Mouse (Mus musculus) kidney, postnatal 0 days (tissue): ENCODE measurements around the gene Sowahc. TPM values are rescaled to one million over a fixed set of nuclear protein-coding genes. Genes with fewer than 3 reads are reported as not detected.

ENCODE experiments used
- ATAC-seq: fragments of 200-750 bp; cut with Nextera tagmentation; replicated peaks from 2 replicates; pipeline ENCODE4 v1.8.0; 2017; ENCODE audit warnings: low read depth, moderate number of reproducible peaks, moderate TSS enrichment, moderate library complexity; ENCODE audit not compliant: low FRiP score
- DNase-seq: peaks from one replicate; pipeline ENCODE4 v3.0.0-alpha.2; 2016; ENCODE audit warnings: low spot score
- H3K27ac ChIP-seq: fragments of 300-500 bp; sonication (generic); 2 replicates; pipeline ENCODE4 v1.5.1; 2014; ENCODE audit warnings: mild to moderate bottlenecking
- H3K27me3 ChIP-seq: fragments of 300-500 bp; sonication (generic); 2 replicates; pipeline ENCODE4 v1.6.1; 2014; ENCODE audit warnings: low read length, mixed read lengths; ENCODE audit not compliant: insufficient read depth
- H3K36me3 ChIP-seq: fragments of 300-500 bp; sonication (generic); 2 replicates; pipeline ENCODE4 v1.6.1; 2014; ENCODE audit warnings: low read length, mixed read lengths; ENCODE audit not compliant: insufficient read depth
- H3K4me1 ChIP-seq: fragments of 300-500 bp; sonication (generic); replicated peaks from 2 replicates; pipeline ENCODE4 v1.6.1; 2014; ENCODE audit warnings: antibody characterized with exemption, low read length, mixed read lengths; ENCODE audit not compliant: insufficient read depth
- H3K4me2 ChIP-seq: fragments of 300-500 bp; sonication (generic); 2 replicates; pipeline ENCODE4 v1.6.1; 2014; ENCODE audit warnings: mild to moderate bottlenecking, low read length, moderate library complexity, mixed read lengths
- H3K4me3 ChIP-seq: fragments of 300-500 bp; sonication (generic); replicated peaks from 2 replicates; pipeline ENCODE4 v1.5.1; 2014; ENCODE audit warnings: low read depth, low read length
- H3K9ac ChIP-seq: fragments of 300-500 bp; sonication (generic); 2 replicates; pipeline ENCODE4 v1.6.1; 2014; ENCODE audit warnings: low read depth, low read length
- H3K9me3 ChIP-seq: fragments of 300-500 bp; sonication (generic); replicated peaks from 2 replicates; pipeline ENCODE4 v1.6.1; 2016; ENCODE audit warnings: low read length, inconsistent platforms, mixed read lengths
- CTCF ChIP-seq: IDR thresholded peaks from 2 replicates; pipeline ENCODE4 v1.5.1; 2016; ENCODE audit warnings: antibody characterized with exemption, low read depth, mild to moderate bottlenecking, moderate library complexity
- WGBS: fragments of 180-500 bp; shearing (Covaris S2); extraction: QIAGEN DNeasy Blood & Tissue Kit; methylation state at CpG from one replicate; pipeline ENCODE4 v1.1.7; 2014; 5-methylcytosine and 5-hydroxymethylcytosine counted together
- polyA plus RNA-seq: library from polyadenylated mRNA; unstranded; fragments of >200 nt; fragmentation: Nextera tagmentation; extraction: Ambion mirVana; gene quantifications from 2 replicates; pipeline ENCODE4 v1.2.1, GENCODE M21; 2015

Sowahc gene
- polyA plus RNA-seq, 1 experiment from 2014 or later, result 7.6 TPM

DNA sequence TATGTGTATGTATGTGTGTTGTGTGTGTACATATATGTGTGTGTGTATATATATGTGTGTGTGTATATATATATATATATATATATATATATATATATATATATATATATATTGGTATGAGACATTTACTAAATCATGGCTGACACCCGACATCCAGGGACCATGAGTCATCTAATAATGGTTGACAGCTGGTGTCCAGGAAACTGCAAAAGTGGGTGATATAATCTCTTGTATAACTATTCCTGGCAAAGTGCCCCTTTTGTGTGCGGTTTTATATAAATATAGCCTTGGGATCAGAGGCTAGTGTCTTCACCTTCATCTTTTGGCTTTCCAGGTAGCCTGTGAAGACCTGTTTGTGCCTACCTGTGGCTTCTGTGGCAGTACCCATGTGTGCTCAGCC is 28.9 kb downstream of the Sowahc start:
- WGBS, result 77% methylated on average over 2 of the region's 2 CpGs
- no peaks in the 10 kb centered on the region for H3K36me3 ChIP-seq

GRCm38 (mm10) chr10:59251980-59252379 is 30.2 kb downstream of the Sowahc start:
- ATAC-seq, result no peak
- TF ChIP-seq CTCF, result no peak
- H3K4me1 ChIP-seq, result no peaks in the 10 kb centered on the region
- no peaks in the 10 kb centered on the region for H3K9me3 ChIP-seq
- H3K36me3 ChIP-seq, result no peaks in the 10 kb centered on the region
- H3K4me3 ChIP-seq, result no peak overlapping the region
- no peak overlapping the region for H3K4me2 ChIP-seq
- no peaks in the 10 kb centered on the region for H3K27me3 ChIP-seq
- no peak overlapping the region for H3K9ac ChIP-seq
- no peak for DNase-seq
- 71% methylated on average over 2 of the region's 2 CpGs for WGBS
- H3K27ac ChIP-seq, result no peak overlapping the region

More for the DNA sequence above, 28.9 kb downstream of the Sowahc start:
- DNase-seq (no peak), ATAC-seq (no peak)
- Histone ChIP-seq H3K4me3 (no peak overlapping the region), H3K9me3 (no peaks in the 10 kb centered on the region), H3K9ac (no peak overlapping the region), H3K4me1 (no peaks in the 10 kb centered on the region), H3K27me3 (no peaks in the 10 kb centered on the region), H3K4me2 (no peak overlapping the region), H3K27ac (no peak overlapping the region)
- no peak for TF ChIP-seq CTCF

DNA sequence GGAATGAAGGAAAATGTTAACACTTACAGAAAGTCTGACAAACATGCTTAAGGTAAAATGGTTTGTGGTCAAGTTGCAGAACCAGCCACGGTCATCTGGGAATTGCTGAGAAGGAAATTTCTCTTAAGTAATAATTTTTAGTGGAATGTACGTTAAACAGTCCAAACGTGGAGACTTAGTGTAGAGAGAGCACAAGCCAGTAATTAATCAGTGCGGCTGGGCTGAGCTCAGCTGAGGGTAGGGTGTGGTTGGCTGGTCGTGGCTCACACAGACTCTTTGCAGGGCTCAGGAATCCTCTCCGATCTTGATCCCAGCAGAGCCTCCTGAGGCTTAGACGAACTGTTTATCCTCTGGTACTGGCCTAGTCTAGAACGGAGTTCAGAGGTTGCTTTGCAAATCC is 30.6 kb downstream of the Sowahc start:
- DNase-seq (peak; percentile 65), ATAC-seq (no peak)
- Histone ChIP-seq H3K4me2 (no peak overlapping the region), H3K36me3 (no peaks in the 10 kb centered on the region), H3K9ac (no peak overlapping the region), H3K9me3 (no peaks in the 10 kb centered on the region), H3K27me3 (no peaks in the 10 kb centered on the region), H3K4me1 (no peaks in the 10 kb centered on the region), H3K4me3 (no peak overlapping the region), H3K27ac (no peak overlapping the region)
- WGBS, result 35% methylated on average over 8 of the region's 8 CpGs
- no peak for TF ChIP-seq CTCF

GRCm38 (mm10) chr10:59253541-59254079 is 31.9 kb downstream of the Sowahc start:
- no peak overlapping the region for H3K4me2 ChIP-seq
- no peak; the same call in 1 of the 2 replicates for ATAC-seq
- no peaks in the 10 kb centered on the region for H3K27me3 ChIP-seq
- no peaks in the 10 kb centered on the region for H3K4me1 ChIP-seq
- H3K27ac ChIP-seq, result no peak overlapping the region
- H3K36me3 ChIP-seq, result no peaks in the 10 kb centered on the region
- DNase-seq, result peak; percentile 57
- H3K9ac ChIP-seq, result no peak overlapping the region
- H3K4me3 ChIP-seq, result no peak overlapping the region
- no peaks in the 10 kb centered on the region for H3K9me3 ChIP-seq
- 52% methylated on average over 8 of the region's 8 CpGs for WGBS
- TF ChIP-seq CTCF, result no peak

DNA sequence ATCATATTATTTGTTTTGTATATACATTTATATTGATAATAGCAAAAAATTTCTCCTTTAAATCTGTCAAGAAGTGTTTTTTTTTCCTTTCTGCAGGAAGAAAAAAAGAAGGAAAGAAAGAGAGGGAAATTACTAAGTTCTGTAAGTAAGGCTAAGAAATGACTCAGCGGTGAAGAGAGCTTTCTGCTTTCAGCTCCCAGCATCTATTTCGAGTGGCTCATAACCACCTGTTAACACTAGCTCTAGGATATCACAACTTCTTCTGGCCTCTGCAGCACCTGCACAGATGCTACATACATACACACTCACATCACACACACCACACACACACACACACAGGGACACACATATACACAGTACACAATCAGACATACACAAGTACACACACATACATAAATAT is 34.8 kb downstream of the Sowahc start:
- Histone ChIP-seq H3K4me2 (no peak overlapping the region), H3K27ac (no peak overlapping the region), H3K9me3 (no peaks in the 10 kb centered on the region), H3K36me3 (no peaks in the 10 kb centered on the region), H3K9ac (no peak overlapping the region), H3K4me1 (no peaks in the 10 kb centered on the region), H3K4me3 (no peak overlapping the region), H3K27me3 (no peaks in the 10 kb centered on the region)
- DNase-seq, result no peak
- 94% methylated on average over 2 of the region's 2 CpGs for WGBS
- TF ChIP-seq CTCF, result no peak
- no peak for ATAC-seq

- Histone ChIP-seq H3K9ac (no peak overlapping the region), H3K4me3 (no peak overlapping the region), H3K4me2 (no peak overlapping the region), H3K9me3 (no peaks in the 10 kb centered on the region), H3K27ac (no peak overlapping the region), H3K27me3 (no peaks in the 10 kb centered on the region), H3K36me3 (no peaks in the 10 kb centered on the region), H3K4me1 (no peaks in the 10 kb centered on the region)
- 78% methylated on average over 6 of the region's 6 CpGs for WGBS
- DNase-seq, result no peak
- TF ChIP-seq CTCF, result no peak
- no peak for ATAC-seq
Measured at GRCm38 (mm10) chr10:59259572-59259971, 37.8 kb downstream of the Sowahc start.

DNA sequence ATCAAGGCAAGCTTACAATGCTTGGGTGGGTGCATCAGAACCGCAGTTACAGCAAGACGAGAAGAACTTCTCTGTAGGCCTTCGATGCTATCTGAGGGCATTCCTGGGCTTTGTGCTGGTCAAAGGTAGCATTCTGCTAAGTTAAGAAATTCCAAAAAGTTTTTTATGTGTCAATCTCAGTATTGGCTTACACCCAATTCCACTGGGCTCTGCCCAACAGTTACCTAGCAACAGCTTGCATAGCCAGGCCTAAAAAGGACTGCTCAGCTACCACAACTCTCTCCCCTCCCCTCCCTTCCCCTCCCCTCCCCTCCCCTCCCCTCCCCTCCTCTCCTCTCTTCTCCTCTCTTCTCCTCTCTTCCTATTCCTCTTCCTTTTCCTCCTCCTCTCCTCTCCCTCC is 39.9 kb downstream of the Sowahc start:
- ATAC-seq (no peak), DNase-seq (no peak)
- Histone ChIP-seq H3K27me3 (no peaks in the 10 kb centered on the region), H3K4me1 (peaks cover 6% of the 10 kb centered on the region; the same call in 1 of the 2 replicates), H3K4me3 (no peak overlapping the region), H3K36me3 (no peaks in the 10 kb centered on the region), H3K4me2 (no peak overlapping the region), H3K9me3 (no peaks in the 10 kb centered on the region), H3K27ac (no peak overlapping the region), H3K9ac (no peak overlapping the region)
- WGBS, result 77% methylated on average over 3 of the region's 3 CpGs
- no peak for TF ChIP-seq CTCF
